Mouse (Mus musculus) spleen, postnatal 36 days (tissue): ENCODE measurements at regions not wholly inside any gene's neighbourhood (a gene's known extent, or its start where the extent isn't known, plus 50 kb on each side); places are given as distances from the start of the nearest gene placed in this dataset.

Source experiments
- DNase-seq, 2 experiments: peaks; one replicate each; pipeline ENCODE4 v3.0.0; 2022; ENCODE audit warnings: low spot score in 2 of 2, mixed read lengths in 1 of 2

DNA sequence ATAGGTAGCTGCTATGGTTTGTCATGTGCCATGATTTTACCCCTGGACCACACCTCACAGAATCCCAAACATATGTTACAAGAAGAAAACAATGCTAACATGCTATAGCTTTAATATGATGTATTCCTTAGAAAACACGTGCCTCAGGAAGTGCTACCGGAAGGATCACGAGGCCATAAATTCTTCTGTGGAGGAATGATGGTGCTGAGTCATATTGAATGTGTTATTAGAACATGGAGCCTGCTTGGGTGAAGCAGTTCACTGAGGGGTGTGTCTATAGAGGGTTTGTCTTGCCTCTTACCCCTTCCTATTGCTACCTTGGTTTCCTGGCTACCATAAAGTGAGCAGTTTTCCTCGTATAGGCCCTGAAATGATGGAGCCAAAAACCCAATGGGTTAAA is 104.1 kb upstream of the Tsc22d2 start:
- DNase-seq = no peak

DNA sequence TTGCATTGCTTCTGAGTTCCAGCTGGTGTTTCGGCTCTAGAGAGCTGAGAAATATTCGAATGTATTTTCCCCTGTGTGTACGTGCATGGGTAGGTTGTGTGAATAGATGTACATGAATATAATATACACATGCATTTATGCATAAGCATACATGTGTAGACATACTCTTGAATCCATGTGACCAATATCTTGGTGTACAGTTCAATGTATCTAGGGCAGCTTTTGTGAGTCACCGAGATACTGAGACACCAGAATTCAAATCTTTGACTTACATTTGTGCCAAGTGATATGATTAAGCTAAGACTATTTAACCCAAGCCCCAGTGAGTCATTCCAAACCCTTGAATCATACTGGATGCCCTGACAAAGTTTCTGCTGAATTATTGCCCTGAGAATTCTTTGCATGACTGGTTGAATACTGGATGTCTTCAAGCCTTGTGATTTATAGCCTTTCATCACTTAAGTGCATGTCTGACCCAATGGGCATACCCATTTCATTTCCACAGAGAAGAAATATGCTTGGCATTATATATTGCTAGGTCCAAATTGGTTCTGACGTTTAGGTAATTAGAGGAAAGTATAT is 103.3 kb upstream of the Tsc22d2 start:
- DNase-seq = no peak

DNA sequence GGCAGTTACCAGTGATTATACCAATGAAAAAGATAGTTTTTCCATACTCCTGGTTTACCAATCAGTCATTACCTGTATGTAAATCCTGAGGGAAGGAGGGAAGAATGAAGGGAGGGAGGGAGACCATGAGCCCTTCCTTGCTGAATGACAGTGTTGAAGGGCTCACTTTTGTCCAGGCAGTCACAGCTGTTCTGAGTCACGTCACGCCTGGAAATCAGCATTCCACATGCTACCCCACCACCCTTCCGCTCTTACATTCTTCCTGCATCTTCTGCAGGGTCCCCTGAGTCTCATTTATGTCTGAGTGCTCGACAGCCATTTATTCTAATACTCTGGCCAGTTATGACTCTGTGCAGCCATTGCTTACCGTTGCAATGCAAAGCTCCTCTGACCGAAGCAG is 101.9 kb upstream of the Tsc22d2 start:
- DNase-seq = no peak

DNA sequence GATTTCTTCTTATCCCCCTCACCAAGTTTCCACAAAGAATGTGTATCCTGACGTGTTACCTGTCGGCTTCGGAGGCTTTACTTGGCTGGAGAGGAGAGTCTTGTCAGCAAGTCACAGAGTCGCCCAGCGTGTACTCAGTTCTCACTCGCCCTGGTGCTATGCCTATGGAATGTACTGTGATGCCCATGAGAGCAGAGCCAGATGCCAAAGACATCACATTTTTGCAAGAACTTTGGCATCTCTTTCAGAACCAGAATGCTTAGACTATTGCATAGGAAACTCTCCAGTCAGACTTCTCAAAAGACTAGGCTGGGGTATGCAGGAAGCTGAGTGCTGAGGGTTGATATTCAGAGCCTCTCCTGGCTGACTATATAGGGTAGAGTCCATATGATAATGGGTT is 99.3 kb upstream of the Tsc22d2 start:
- DNase-seq = no peak

DNA sequence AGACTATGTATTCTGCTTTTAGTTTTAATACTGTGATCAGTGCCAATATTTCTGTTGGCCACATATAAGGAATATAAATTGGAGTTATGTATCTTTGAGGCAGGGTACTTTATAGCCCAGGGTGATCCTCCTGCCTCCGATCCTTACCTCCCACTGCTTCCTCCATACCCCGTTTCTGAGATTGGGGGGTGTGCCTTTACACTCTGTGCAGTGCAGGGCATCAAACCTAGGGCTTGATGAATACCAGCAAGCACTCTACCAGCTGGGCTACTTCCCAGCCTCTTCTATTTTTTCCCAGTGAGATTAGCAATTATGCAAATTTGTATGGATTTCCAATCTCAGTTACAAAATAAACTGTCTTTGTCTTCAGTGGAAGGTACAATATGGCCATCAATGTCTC is 97.3 kb upstream of the Tsc22d2 start:
- DNase-seq = no peak

DNA sequence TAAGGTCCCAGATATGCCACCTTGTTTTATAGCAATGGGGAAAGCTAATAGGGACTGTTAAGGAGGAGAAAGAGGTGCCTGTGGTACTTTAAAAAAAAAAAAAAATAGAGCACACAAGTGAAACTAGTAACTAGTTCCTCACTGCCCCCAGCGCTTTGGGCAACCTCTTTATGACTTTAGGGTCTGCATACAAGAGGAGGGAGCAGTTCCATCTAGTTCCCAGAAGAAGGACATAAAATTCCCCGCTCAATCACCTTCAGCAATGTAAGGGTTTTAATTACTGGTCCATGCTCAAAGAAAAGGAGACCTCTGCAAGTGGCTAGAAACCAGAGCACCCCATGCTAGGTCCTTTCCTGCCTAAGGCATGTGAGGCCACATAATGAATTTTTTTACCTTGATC is 95.8 kb upstream of the Tsc22d2 start:
- no peak for DNase-seq

DNA sequence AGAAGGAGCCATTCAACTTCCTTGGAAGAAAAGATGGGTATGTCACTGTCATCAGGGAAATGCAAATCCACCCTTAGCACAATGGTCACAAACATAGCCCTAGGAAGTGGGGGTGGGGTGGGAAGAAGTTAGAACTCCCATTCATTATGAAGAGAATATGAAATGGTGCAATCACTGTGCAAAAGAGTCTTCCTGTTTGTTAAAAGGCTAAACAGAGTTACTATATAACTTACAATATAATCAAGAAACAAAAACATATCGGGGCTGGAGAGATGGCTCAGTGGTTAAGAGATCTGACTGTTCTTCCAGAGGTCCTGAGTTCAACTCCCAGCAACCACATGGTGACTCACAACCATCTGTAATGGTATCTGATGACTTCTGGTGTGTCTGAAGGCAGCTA is 95.1 kb upstream of the Tsc22d2 start:
- DNase-seq = no peak

DNA sequence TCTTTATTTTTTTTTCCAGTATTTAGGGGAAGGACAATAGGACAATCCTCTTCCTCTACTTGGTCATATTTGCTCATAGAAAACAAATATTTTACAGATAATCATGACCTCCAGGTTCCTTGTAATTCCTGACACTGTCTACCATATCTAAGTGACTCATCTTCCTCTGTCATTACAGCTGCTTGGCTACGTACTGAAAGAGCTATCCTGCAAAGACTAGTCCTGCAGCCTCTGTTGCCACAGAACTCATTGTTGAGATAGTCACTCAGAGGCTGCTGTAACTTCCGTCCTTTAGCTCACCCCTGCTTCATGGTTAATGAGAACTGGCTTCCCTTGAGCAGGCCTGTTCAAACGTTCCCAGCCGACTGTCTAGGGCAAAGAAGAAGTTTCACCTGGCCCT is 93.7 kb upstream of the Tsc22d2 start:
- DNase-seq = no peak

DNA sequence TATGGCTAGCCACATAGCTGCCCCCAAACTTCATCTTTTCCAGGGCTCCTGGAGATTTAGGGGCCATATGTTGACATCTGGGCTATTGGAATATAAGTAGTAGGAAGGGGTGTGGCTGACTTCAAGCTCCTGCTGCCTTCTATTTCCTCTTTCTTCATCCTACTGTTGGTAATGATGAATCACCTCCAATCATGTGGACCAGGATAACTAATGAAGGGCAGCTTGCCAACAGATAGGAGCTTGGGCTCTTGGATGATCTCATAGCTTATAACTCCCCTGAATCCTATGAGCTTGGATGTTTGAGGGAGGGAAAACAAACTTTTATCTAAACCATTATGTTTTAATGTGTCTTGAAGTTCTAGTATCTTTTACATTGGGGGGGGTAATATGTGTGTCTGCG is 92.2 kb upstream of the Tsc22d2 start:
- DNase-seq = no peak

DNA sequence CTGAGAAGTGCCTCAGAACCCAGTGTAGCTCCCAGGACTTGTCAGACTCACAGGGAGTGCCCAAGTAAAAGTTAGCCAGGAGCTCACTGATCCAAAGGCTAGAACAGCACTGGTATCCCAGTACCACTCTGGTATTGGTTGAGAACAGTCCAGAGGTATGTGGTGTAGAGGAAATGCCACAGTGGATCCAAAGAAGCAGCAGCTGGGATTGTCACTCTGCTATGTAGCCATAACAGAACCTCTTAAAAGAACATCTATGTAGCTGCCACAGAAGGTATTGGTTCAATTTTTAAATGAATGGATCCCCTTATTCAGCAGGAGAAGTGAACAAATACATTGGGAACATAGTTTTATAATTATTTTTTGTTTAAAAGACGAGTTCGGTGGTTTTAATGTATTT is 86.8 kb upstream of the Tsc22d2 start:
- no peak for DNase-seq

DNA sequence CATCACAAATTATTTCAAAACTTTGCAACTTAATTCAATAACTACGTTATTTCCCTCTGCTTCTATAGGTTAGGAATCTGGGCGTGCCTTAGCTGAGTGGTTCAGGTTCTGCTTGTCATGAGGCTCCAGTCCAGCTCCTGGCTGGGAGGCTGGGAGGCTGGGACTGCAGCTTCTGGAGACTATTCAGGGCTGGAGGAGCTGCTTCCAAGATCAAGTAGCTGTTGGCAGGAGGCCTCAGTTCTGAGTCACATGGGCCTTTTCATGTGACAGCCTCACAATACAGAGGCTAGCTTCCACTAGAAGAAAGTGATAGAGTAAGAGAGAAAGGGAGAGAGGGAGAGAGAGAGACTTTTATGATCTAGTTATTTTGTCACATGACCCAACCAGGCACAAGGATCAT is 84.3 kb upstream of the Tsc22d2 start:
- no peak for DNase-seq

DNA sequence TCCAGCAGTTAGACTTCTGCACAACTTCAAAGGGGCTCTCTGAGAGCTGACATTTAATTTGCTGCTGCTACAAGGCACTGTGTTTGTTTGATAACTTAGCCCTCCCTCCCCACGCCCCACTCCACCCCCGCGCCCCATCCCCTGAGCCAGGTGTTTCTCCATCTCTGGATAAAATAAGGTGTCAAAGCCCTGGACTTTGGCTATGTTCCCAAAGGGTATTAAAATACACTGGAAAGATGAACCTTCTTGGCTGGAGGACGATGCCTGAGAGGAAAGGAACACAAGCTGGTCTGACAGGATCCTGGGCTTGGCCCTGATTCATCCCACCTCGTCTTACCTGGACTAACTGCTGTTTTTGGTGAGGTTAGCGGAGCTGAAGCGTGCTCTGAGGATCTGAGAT is 80.5 kb upstream of the Tsc22d2 start:
- DNase-seq = no peak

DNA sequence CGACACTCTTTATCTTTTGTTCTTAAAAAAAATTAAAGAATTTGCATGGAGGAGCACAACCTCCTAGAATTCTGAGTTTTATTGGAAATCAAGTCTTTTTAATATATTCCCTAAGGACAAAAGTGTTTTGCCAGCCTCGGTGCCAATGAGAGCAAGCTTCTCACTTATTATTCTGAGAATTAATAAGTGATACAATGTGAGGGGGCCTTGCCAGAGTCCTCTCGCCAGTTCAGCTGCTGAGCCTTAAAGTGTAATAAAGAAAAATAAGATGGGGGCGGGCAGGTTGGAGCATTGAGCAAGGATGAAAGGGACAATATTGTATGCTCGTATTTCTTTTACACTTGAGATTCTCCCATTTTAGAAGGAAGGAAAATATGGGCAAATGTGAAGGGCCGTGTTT is 79.2 kb upstream of the Tsc22d2 start:
- DNase-seq = no peak

DNA sequence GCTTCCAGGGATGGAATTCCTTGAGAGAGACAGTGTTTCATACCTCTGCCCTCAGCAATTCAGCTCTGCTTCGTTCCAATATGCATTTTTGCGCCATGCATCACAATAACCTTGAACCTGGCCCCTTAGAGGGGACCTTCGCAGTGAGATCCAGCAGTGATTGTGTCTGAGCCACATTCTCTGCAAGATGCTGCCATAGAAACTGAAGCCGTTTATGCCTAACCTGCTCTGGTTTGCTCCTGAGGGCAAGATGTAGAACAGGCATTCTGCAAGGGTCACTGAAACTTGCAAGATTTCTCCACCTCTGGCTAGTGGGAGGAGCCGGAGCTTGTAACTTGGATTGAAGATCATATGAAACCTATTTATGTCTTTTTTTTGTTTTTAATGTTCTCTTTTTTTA is 78.4 kb upstream of the Tsc22d2 start:
- DNase-seq = no peak

DNA sequence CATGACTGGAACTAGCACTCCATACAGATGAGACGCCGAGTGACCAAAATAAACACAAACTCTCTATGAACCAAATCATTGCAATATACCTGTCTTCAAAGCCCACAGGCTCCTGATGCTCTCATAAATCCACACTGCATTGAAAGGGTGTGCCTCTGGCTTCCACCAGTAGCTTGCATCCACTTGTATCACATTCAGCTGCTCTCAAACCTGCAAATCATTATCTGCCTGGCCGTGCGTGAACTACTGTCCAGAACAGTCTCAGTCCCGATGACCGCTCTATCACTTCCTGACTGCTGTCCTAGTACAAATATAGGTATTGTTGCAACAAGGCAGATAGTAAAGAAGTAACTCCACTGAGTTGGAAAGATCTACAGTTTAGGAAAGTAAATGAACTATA is 77.9 kb upstream of the Tsc22d2 start:
- no peak for DNase-seq

DNA sequence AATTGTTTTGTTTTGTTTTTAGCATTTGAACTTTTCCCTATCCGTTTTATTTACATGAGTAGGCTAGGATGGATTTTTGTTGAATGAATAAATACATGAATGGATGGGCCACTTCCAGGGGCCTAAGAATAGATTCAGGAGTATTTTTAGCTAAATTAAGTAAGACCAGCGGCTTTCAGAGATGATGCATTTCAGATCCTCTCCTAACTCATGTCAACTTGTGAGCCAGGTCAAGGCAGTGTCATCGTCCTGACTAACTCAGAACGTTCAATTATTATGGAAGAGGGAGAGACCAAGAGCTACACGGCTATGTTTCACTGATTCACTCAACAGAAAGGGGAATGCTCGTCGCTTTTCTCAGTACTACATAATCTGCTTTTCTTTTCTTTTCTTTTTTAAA is 75.5 kb upstream of the Tsc22d2 start:
- DNase-seq = no peak

DNA sequence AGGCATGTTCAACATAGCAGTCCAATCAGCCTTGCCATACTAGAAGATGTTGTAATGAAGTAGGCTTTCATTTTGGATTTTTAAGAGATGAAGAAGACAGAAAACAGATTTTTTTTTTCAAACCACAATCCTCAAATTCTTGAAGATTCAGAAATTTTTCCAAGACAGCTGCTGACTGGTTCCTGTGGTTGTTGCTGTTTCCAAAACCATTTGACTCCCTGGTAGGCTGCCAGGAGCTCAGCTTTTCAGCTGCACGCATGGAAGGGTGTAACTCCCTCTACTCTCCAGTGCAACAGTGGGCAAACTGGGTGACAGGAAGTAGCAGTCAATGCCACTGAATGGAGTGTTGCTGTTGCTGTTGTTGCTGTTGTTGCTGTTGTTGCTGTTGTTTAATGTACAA is 72.4 kb upstream of the Tsc22d2 start:
- no peak for DNase-seq

DNA sequence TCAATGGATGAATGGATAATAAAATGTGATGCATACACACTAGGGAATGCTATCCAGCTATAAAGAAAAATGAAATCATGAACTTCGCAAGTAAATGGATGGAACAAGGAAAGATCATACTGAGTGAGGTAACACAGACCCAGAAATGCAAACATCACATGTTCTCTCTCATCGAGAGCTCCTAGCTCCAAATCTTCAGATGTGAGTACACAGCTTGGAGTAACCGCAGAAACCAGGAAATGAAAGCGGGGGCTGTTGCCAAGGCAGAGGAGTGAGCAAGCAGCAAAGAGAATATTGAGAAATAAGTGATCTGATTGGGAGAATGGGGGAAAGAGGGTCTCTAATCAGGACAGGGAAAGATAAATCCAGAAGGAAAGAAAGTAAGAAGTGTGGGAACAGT is 52.0 kb upstream of the Tsc22d2 start:
- DNase-seq = no peak

DNA sequence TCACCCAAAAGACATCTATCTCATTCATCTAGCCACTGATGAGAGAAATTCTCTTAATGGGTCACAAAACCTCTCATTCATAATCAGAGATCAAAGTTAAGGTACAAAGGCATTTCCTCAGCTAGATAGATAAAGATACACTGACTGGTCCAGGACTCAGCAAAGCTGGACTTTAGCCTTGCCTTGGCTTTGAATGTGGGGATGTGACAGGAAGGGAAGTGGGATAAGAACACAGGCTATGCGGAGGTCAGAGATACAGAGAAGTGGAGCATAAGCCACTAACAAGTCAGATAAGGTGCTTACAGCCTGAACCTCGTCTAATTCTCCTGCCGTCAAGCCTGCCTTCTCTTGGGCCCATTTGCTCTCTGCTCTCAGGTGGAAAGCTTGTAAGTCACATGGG is 50.0 kb upstream of the Tsc22d2 start:
- DNase-seq = no peak
